Mouse (Mus musculus): ENCODE data around the gene Calcrl. TPM values are rescaled to one million over a fixed set of nuclear protein-coding genes. Genes with fewer than 3 reads are reported as not detected.

The Calcrl gene
- polyA plus RNA-seq (2014; fragmentation: Illumina TruSeq; extraction: RNeasy Lipid Tissue Mini Kit (QIAGEN cat#74804); ENCODE audit: low read depth, low replicate concordance) = 20.1 TPM

DNA sequence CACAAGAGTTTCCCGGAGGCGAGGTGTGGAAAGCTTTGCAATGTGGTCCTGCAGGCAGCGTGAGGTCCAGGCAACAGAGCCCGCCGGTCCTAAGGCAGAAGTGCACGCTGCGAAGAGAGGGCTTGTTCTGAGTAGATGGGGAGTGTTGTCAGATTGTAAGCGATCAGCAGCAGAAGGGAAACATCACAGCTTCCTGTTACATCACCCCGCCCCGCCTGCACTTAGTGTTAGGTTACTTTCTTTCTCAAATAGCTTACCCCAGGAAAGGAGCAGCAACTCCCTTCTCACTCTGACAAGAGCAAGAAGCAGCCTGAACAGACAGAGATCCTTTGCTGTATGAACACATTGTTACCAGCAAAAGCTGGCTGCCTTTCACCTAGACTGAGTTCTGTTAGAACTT is at the start of gene Calcrl:
Calcrl (minus strand) TSS at position 274 of the 400 bp plus-strand sequence.

Other genes starting within 250 kb of the Calcrl start
- 96.4 TPM for gene Tfpi, start 51.4 kb upstream of the Calcrl start, polyA plus RNA-seq (2014; fragmentation: Illumina TruSeq; extraction: RNeasy Lipid Tissue Mini Kit (QIAGEN cat#74804); ENCODE audit: low read depth, low replicate concordance)
- 50.6 TPM for gene Ctnnd1, start 225.4 kb upstream of the Calcrl start, polyA plus RNA-seq (2014; fragmentation: Illumina TruSeq; extraction: RNeasy Lipid Tissue Mini Kit (QIAGEN cat#74804); ENCODE audit: low read depth, low replicate concordance)
- not detected for gene Btbd18, start 233.7 kb upstream of the Calcrl start, polyA plus RNA-seq (2014; fragmentation: Illumina TruSeq; extraction: RNeasy Lipid Tissue Mini Kit (QIAGEN cat#74804); ENCODE audit: low read depth, low replicate concordance)
- 31.5 TPM for gene Selenoh, start 245.4 kb upstream of the Calcrl start, polyA plus RNA-seq (2014; fragmentation: Illumina TruSeq; extraction: RNeasy Lipid Tissue Mini Kit (QIAGEN cat#74804); ENCODE audit: low read depth, low replicate concordance)